Mouse (Mus musculus) right cerebral cortex, adult 2 months (tissue): ENCODE measurements at regions not wholly inside any gene's neighbourhood (a gene's known extent, or its start where the extent isn't known, plus 50 kb on each side); places are given as distances from the start of the nearest gene placed in this dataset.
A peak's percentile ranks its signal among the peaks of the same experiment; 100 is the strongest.

Experiments
- DNase-seq, 2 experiments: peaks; one replicate each; pipeline ENCODE4 v3.0.0; 2021 to 2022; ENCODE audit warnings: low spot score in 2 of 2

- DNase-seq = no peak
These were observed 135.4 kb upstream of the Pcdh7 start for GRCm38 (mm10) chr5:57582392-57582791.

- DNase-seq = no peak
These were observed 130.8 kb upstream of the Pcdh7 start for GRCm38 (mm10) chr5:57587016-57587415.

GRCm38 (mm10) chr5:57595924-57596323, 121.8 kb upstream of the Pcdh7 start:
- DNase-seq = peak in 1 of 2 experiments; percentile 4

- no peak for DNase-seq
These were observed 120.7 kb upstream of the Pcdh7 start for GRCm38 (mm10) chr5:57597043-57597442.

GRCm38 (mm10) chr5:57598187-57598700, 119.5 kb upstream of the Pcdh7 start:
- DNase-seq = no peak
